Mouse (Mus musculus): ENCODE data around the gene Pkd1l1. TPM values are rescaled to one million over a fixed set of nuclear protein-coding genes. Genes with fewer than 3 reads are reported as not detected.

Gene Pkd1l1
- polyA plus RNA-seq, 1 experiment: 0.19 TPM

GRCm38 (mm10) chr11:8870115-8870514, 103.0 kb downstream of the Pkd1l1 start:
- Histone ChIP-seq H3K4me3 (replicated peaks) (no peak overlapping the region), H3K36me3 (ENCODE audit: control insufficient read depth) (no peaks in the 10 kb centered on the region), H3K9me3 (ENCODE audit: control insufficient read depth, low read length) (no peaks in the 10 kb centered on the region), H3K27me3 (ENCODE audit: control insufficient read depth) (no peaks in the 10 kb centered on the region), H3K4me1 (ENCODE audit: control insufficient read depth) (no peaks in the 10 kb centered on the region)
- no peak for TF ChIP-seq GATA1 (IDR thresholded peaks at IDR 0.05; ENCODE audit: low read length)
- TF ChIP-seq TAL1 (IDR thresholded peaks at IDR 0.05; ENCODE audit: low read length): no peak

- Histone ChIP-seq H3K9me3 (ENCODE audit: control insufficient read depth, low read length) (no peaks in the 10 kb centered on the region), H3K36me3 (ENCODE audit: control insufficient read depth) (no peaks in the 10 kb centered on the region), H3K4me1 (ENCODE audit: control insufficient read depth) (no peaks in the 10 kb centered on the region), H3K4me3 (replicated peaks) (no peak overlapping the region), H3K27me3 (ENCODE audit: control insufficient read depth) (no peaks in the 10 kb centered on the region)
- TF ChIP-seq TAL1 (IDR thresholded peaks at IDR 0.05; ENCODE audit: low read length) (no peak), GATA1 (IDR thresholded peaks at IDR 0.05; ENCODE audit: low read length) (no peak)
Observed at GRCm38 (mm10) chr11:8866021-8866420, 107.0 kb downstream of the Pkd1l1 start.

GRCm38 (mm10) chr11:8863955-8864675, 109.0 kb downstream of the Pkd1l1 start:
- Histone ChIP-seq H3K4me3 (replicated peaks) (no peak overlapping the region), H3K9me3 (ENCODE audit: control insufficient read depth, low read length) (no peaks in the 10 kb centered on the region), H3K4me1 (ENCODE audit: control insufficient read depth) (no peaks in the 10 kb centered on the region), H3K36me3 (ENCODE audit: control insufficient read depth) (no peaks in the 10 kb centered on the region), H3K27me3 (ENCODE audit: control insufficient read depth) (no peaks in the 10 kb centered on the region)
- TF ChIP-seq GATA1 (IDR thresholded peaks at IDR 0.05; ENCODE audit: low read length) (no peak), TAL1 (IDR thresholded peaks at IDR 0.05; ENCODE audit: low read length) (no peak)

GRCm38 (mm10) chr11:8862426-8862825, 110.6 kb downstream of the Pkd1l1 start:
- H3K27me3 ChIP-seq (ENCODE audit: control insufficient read depth): no peaks in the 10 kb centered on the region
- no peak for TF ChIP-seq TAL1 (IDR thresholded peaks at IDR 0.05; ENCODE audit: low read length)
- TF ChIP-seq GATA1 (IDR thresholded peaks at IDR 0.05; ENCODE audit: low read length): no peak
- no peaks in the 10 kb centered on the region for H3K9me3 ChIP-seq (ENCODE audit: control insufficient read depth, low read length)
- H3K4me3 ChIP-seq (replicated peaks): no peak overlapping the region
- no peaks in the 10 kb centered on the region for H3K36me3 ChIP-seq (ENCODE audit: control insufficient read depth)
- no peaks in the 10 kb centered on the region for H3K4me1 ChIP-seq (ENCODE audit: control insufficient read depth)

GRCm38 (mm10) chr11:8861978-8862377, 111.1 kb downstream of the Pkd1l1 start:
- TF ChIP-seq TAL1 (IDR thresholded peaks at IDR 0.05; ENCODE audit: low read length) (no peak), GATA1 (IDR thresholded peaks at IDR 0.05; ENCODE audit: low read length) (no peak)
- Histone ChIP-seq H3K27me3 (ENCODE audit: control insufficient read depth) (no peaks in the 10 kb centered on the region), H3K36me3 (ENCODE audit: control insufficient read depth) (no peaks in the 10 kb centered on the region), H3K4me1 (ENCODE audit: control insufficient read depth) (no peaks in the 10 kb centered on the region), H3K9me3 (ENCODE audit: control insufficient read depth, low read length) (no peaks in the 10 kb centered on the region), H3K4me3 (replicated peaks) (no peak overlapping the region)

- Histone ChIP-seq H3K4me1 (ENCODE audit: control insufficient read depth) (no peaks in the 10 kb centered on the region), H3K9me3 (ENCODE audit: control insufficient read depth, low read length) (no peaks in the 10 kb centered on the region), H3K27me3 (ENCODE audit: control insufficient read depth) (no peaks in the 10 kb centered on the region), H3K36me3 (ENCODE audit: control insufficient read depth) (no peaks in the 10 kb centered on the region), H3K4me3 (replicated peaks) (no peak overlapping the region)
- TF ChIP-seq TAL1 (IDR thresholded peaks at IDR 0.05; ENCODE audit: low read length): no peak
- no peak for TF ChIP-seq GATA1 (IDR thresholded peaks at IDR 0.05; ENCODE audit: low read length)
Observed at GRCm38 (mm10) chr11:8860878-8861277, 112.2 kb downstream of the Pkd1l1 start.

GRCm38 (mm10) chr11:8859868-8860267, 113.2 kb downstream of the Pkd1l1 start:
- no peak for TF ChIP-seq TAL1 (IDR thresholded peaks at IDR 0.05; ENCODE audit: low read length)
- no peak for TF ChIP-seq GATA1 (IDR thresholded peaks at IDR 0.05; ENCODE audit: low read length)
- no peaks in the 10 kb centered on the region for H3K36me3 ChIP-seq (ENCODE audit: control insufficient read depth)
- no peaks in the 10 kb centered on the region for H3K4me1 ChIP-seq (ENCODE audit: control insufficient read depth)

GRCm38 (mm10) chr11:8859041-8859440, 114.0 kb downstream of the Pkd1l1 start:
- Histone ChIP-seq H3K4me1 (ENCODE audit: control insufficient read depth) (no peaks in the 10 kb centered on the region), H3K4me3 (replicated peaks) (no peak overlapping the region), H3K9me3 (ENCODE audit: control insufficient read depth, low read length) (no peaks in the 10 kb centered on the region), H3K36me3 (ENCODE audit: control insufficient read depth) (no peaks in the 10 kb centered on the region), H3K27me3 (ENCODE audit: control insufficient read depth) (no peaks in the 10 kb centered on the region)
- TF ChIP-seq GATA1 (IDR thresholded peaks at IDR 0.05; ENCODE audit: low read length) (no peak), TAL1 (IDR thresholded peaks at IDR 0.05; ENCODE audit: low read length) (no peak)

More at GRCm38 (mm10) chr11:8859868-8860267, 113.2 kb downstream of the Pkd1l1 start:
- H3K27me3 ChIP-seq (ENCODE audit: control insufficient read depth): no peaks in the 10 kb centered on the region
- H3K4me3 ChIP-seq (replicated peaks): no peak overlapping the region
- H3K9me3 ChIP-seq (ENCODE audit: control insufficient read depth, low read length): no peaks in the 10 kb centered on the region

- no peaks in the 10 kb centered on the region for H3K4me1 ChIP-seq (ENCODE audit: control insufficient read depth)
Observed at GRCm38 (mm10) chr11:8856125-8856524, 116.9 kb downstream of the Pkd1l1 start.

More at GRCm38 (mm10) chr11:8856125-8856524, 116.9 kb downstream of the Pkd1l1 start:
- no peaks in the 10 kb centered on the region for H3K27me3 ChIP-seq (ENCODE audit: control insufficient read depth)
- TF ChIP-seq GATA1 (IDR thresholded peaks at IDR 0.05; ENCODE audit: low read length): no peak
- TF ChIP-seq TAL1 (IDR thresholded peaks at IDR 0.05; ENCODE audit: low read length): no peak
- H3K9me3 ChIP-seq (ENCODE audit: control insufficient read depth, low read length): no peaks in the 10 kb centered on the region
- no peaks in the 10 kb centered on the region for H3K36me3 ChIP-seq (ENCODE audit: control insufficient read depth)
- H3K4me3 ChIP-seq (replicated peaks): no peak overlapping the region
